Mouse (Mus musculus): ENCODE data around the gene Xaf1. TPM values are rescaled to one million over a fixed set of nuclear protein-coding genes. Genes with fewer than 3 reads are reported as not detected.

Gene Xaf1
- polyA plus RNA-seq, 1 experiment from 2014 or later = 1.9 TPM

DNA sequence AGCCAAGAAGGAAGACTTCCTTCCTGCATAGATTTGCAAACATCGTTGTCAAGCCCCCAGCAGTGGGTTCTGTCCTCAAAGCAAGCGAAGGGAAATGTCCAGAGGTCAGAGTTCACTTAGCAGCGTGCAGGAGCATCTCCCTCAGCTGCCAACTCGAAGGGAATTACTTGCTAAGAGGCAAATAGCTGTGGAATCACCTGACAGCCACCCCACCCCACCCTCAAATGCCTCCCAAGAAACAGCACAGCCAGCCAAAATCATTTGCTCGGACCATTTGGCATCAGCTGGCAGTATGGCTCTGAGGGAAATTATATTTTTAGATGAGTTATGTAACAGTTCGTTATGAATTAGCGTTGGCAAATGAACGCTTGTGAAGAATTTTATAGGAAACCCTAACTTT, 47.6 kb downstream of the Xaf1 start:
- Histone ChIP-seq H3K9ac (no peak overlapping the region), H3K4me3 (no peak overlapping the region), H3K27ac (no peak overlapping the region), H3K27me3 (replicated peaks) (no peaks in the 10 kb centered on the region), H3K4me2 (replicated peaks) (no peak overlapping the region), H3K4me1 (no peaks in the 10 kb centered on the region), H3K9me3 (no peaks in the 10 kb centered on the region), H3K36me3 (no peaks in the 10 kb centered on the region)
- ATAC-seq (ENCODE audit: low FRiP score, low read depth) = no peak
- WGBS = 63% methylated on average over 8 of the region's 8 CpGs

DNA sequence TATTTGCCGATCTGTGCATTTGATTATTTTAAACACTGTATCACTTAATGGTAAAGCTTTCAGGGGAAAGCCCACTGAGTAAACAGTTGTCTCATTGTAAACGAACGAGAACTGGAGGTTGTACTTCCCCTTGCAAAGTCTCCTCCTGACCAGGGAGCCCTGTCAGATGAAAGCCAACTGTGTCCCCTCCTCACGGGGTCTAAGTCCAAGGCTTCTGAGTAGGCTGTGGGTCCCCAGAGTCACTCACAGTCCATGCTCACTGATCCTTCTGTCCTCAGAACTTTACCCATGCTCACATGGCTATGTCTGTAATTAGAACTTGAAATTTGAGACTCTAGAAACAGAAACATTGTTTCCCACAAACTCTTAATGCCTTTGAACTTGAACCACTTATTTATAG, 48.2 kb downstream of the Xaf1 start:
- Histone ChIP-seq H3K4me2 (replicated peaks) (no peak overlapping the region), H3K27me3 (replicated peaks) (no peaks in the 10 kb centered on the region), H3K36me3 (no peaks in the 10 kb centered on the region), H3K4me1 (no peaks in the 10 kb centered on the region), H3K4me3 (no peak overlapping the region), H3K9me3 (no peaks in the 10 kb centered on the region), H3K9ac (no peak overlapping the region), H3K27ac (no peak overlapping the region)
- 80% methylated on average over 4 of the region's 4 CpGs for WGBS
- ATAC-seq (ENCODE audit: low FRiP score, low read depth) = no peak

DNA sequence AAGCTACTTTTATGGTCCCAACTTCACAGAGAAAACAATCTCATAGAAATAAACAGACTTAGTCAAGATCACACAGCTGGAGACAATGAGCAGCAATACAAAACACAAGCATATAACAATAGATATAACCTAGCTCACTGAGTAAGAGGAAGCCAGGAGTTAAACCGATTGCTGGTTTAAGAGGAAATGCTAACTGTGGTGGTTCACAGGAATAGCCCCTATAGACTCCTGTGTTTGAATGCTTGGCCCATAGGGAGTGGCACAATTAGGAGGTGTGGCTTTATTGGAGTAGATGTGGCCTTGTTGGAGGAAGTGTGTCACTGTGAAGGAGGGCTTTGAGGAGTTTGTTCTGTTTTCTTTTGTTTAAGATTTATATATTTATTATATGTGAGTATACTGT, 50.8 kb downstream of the Xaf1 start:
- Histone ChIP-seq H3K4me2 (replicated peaks) (no peak overlapping the region), H3K9ac (no peak overlapping the region), H3K4me1 (no peaks in the 10 kb centered on the region), H3K27ac (no peak overlapping the region), H3K9me3 (no peaks in the 10 kb centered on the region), H3K36me3 (no peaks in the 10 kb centered on the region), H3K27me3 (replicated peaks) (no peaks in the 10 kb centered on the region), H3K4me3 (no peak overlapping the region)
- WGBS = 34% methylated on average over 1 of the region's 1 CpGs
- no peak for ATAC-seq (ENCODE audit: low FRiP score, low read depth)

DNA sequence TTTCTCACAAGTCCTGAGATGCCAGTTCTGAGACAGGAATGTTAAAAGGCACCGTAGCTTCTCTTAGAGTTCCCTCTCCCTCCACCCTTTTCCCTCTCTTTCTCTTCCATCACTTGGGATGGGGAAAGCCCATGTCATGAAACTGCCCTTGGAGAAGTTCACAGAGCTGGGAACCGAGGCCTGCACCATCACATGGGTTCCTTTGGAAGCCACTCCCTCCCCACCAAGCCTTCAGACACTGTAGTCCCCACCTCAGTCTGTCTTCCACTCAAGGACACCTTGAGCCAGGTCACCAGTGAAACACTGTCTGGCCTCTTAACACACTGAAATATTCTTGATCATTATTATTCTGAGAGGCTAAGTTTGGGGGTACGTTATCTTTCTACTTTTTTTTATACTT, 51.8 kb downstream of the Xaf1 start:
- no peak overlapping the region for H3K4me3 ChIP-seq
- WGBS = 83% methylated on average over 3 of the region's 3 CpGs
- no peak overlapping the region for H3K27ac ChIP-seq
- H3K36me3 ChIP-seq = no peaks in the 10 kb centered on the region
- no peak overlapping the region for H3K9ac ChIP-seq
- H3K4me1 ChIP-seq = no peaks in the 10 kb centered on the region
- H3K27me3 ChIP-seq (replicated peaks) = no peaks in the 10 kb centered on the region
- ATAC-seq (ENCODE audit: low FRiP score, low read depth) = no peak
- H3K4me2 ChIP-seq (replicated peaks) = no peak overlapping the region
- H3K9me3 ChIP-seq = no peaks in the 10 kb centered on the region

DNA sequence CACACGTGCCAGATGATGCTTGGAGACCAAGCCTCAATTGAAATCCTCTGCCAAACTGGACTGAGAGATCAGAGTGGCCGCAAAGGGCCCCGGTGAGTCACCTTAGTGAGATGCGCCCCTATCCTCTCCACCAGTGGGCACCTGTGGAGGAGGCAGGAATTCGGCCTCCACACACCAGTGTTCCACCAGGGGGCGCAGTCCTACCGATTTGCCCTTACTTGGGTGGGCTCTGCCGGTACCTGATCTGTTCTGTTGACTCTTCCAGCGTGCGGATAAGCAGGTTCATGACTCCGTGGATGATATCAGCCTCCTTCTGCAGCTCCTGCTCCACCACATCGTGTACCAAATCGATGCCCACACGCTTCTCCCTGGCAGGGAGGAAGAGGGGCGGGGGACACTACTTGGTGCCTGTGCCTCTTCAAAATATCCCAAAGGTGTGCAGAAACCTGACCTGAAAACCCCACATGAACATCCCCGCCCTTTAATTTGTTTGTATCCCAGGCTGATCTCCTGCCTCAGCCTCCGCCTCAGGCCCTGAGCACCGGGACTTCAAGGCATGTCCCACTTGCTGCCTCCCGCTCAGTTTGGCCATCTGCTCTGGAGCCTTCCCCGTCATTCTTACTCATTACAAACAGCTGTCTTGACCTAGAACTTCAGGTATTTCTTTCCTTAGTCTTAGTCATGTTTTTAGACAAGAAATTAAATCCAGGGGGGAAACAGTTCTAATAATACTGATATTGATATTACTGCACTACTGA, 53.7 kb downstream of the Xaf1 start:
- H3K4me2 ChIP-seq (replicated peaks) = peak overlapping the region; percentile 47
- H3K9me3 ChIP-seq = no peaks in the 10 kb centered on the region
- H3K27ac ChIP-seq = no peak overlapping the region
- no peaks in the 10 kb centered on the region for H3K4me1 ChIP-seq
- no peaks in the 10 kb centered on the region for H3K27me3 ChIP-seq (replicated peaks)
- WGBS = 25% methylated on average over 20 of the region's 20 CpGs
- H3K9ac ChIP-seq = no peak overlapping the region
- no peaks in the 10 kb centered on the region for H3K36me3 ChIP-seq
- ATAC-seq (ENCODE audit: low FRiP score, low read depth) = no peak
- H3K4me3 ChIP-seq = no peak overlapping the region

DNA sequence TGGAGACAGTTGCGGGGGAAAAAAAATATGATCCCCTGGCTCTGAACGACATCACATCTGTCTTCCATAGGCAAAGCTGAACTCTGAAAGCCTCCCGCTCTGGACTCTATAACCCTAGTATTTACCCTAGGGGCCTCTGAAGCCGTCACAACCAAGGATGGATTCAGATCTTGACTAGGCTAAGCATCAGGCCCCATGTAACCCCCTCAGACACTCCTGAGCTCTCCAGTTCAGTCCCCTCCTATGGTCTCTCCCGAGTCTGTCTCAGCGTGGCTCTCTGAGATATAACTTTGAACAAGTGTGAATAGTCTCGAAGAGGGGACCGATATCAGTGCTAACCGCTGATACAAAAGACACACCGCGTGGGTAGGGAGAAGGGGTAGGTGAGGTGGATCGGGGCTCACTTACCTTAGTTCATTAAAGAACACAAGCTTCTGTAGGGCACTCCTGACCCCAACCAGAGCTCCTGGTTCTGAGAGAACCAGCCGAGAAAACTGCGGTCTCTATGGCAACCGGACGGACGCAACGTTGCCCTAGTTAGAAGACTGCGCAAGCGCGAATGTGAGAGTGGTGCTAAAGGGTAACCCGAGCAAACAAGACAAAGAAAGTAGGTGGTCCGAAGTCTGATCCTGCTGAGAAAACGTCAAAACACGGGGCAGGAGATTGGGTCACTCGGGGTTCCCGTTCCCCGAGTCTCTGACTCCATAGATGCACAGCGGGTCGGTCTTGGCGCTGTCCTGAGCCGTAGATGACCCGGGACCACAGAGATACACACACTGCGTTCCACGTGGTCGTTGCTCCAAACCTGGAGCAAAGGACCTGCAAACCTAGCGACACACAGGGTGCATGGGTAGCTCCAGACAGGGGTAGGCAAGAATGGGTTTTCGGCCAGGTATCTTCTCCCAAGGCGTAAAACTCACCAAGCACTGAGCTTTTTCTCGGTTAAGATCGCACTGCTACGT, 60.2 kb downstream of the Xaf1 start:
- WGBS = 11% methylated on average over 42 of the region's 42 CpGs
- peak; percentile 92 for ATAC-seq (ENCODE audit: low FRiP score, low read depth)
- Histone ChIP-seq H3K36me3 (no peaks in the 10 kb centered on the region), H3K9ac (peak overlapping the region; percentile 60), H3K27ac (no peak overlapping the region), H3K4me3 (peak overlapping the region; percentile 45), H3K27me3 (replicated peaks) (0 out of 2 replicates have a peak, but pooled peaks cover 3% of the 10 kb centered on the region), H3K9me3 (no peaks in the 10 kb centered on the region), H3K4me1 (peaks cover 5% of the 10 kb centered on the region; the same call in 1 of the 2 replicates), H3K4me2 (replicated peaks) (peak overlapping the region; percentile 77)

DNA sequence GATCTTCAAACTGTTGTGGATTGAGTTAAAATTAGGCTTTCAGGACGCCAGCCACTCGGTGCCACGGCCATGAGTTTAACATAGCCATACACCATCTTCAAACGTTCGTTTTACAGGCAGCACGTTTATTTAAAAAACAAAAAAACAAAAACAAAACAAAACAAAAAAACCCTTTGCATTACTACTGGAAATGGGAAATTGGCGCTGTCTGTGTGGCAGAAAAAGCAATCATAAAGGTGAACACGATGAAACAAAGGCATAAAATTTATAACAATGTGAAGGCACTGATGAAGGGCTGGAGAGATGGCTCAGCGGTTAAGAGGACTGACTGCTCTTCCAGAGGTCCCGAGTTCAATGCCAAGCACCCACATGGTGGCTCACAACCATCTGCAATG, 60.9 kb downstream of the Xaf1 start, which contains the start of gene Tekt1:
Tekt1 (minus strand) TSS at position 96 of the 395 bp plus-strand sequence.
- H3K4me3 ChIP-seq = peak within 1 kb of the TSS; percentile 45
- H3K27ac ChIP-seq = no peak within 1 kb of the TSS
- H3K27me3 ChIP-seq (replicated peaks) = 0 out of 2 replicates have a peak, but pooled peaks cover 3% of the 10 kb centered on the region
- WGBS = 35% methylated on average over 10 of the region's 10 CpGs
- peak within 1 kb of the TSS; percentile 60 for H3K9ac ChIP-seq
- H3K4me1 ChIP-seq = peaks cover 5% of the 10 kb centered on the region; the same call in 1 of the 2 replicates
- peak within 1 kb of the TSS; percentile 77 for H3K4me2 ChIP-seq (replicated peaks)
- no peaks in the 10 kb centered on the region for H3K36me3 ChIP-seq
- H3K9me3 ChIP-seq = no peaks in the 10 kb centered on the region
- no peak; the same call in 1 of the 2 replicates for ATAC-seq (ENCODE audit: low FRiP score, low read depth)

Other genes with a start within 250 kb of the Xaf1 start
- gene Pitpnm3, start 165.9 kb upstream of the Xaf1 start, polyA plus RNA-seq (2016; fragmentation: Nextera tagmentation; extraction: Ambion mirVana) = 0.50 and 0.60 TPM in 2 replicates
- gene Gm43951, start 94.8 kb upstream of the Xaf1 start, polyA plus RNA-seq (2016; fragmentation: Nextera tagmentation; extraction: Ambion mirVana) = 0.74 and 1.3 TPM in 2 replicates
- 18.3 and 25.0 TPM in 2 replicates for gene 4933427D14Rik, start 94.2 kb upstream of the Xaf1 start, polyA plus RNA-seq (2016; fragmentation: Nextera tagmentation; extraction: Ambion mirVana)
- gene Txndc17, start 94.1 kb upstream of the Xaf1 start, polyA plus RNA-seq (2016; fragmentation: Nextera tagmentation; extraction: Ambion mirVana) = 160 and 164 TPM in 2 replicates
- gene Med31, start 86.0 kb upstream of the Xaf1 start, polyA plus RNA-seq (2016; fragmentation: Nextera tagmentation; extraction: Ambion mirVana) = 54.7 and 56.5 TPM in 2 replicates
- 0.35 and 0.42 TPM in 2 replicates for gene Slc13a5, start 34.4 kb upstream of the Xaf1 start, polyA plus RNA-seq (2016; fragmentation: Nextera tagmentation; extraction: Ambion mirVana)
- not detected in 2 replicates for gene Fbxo39, start 12.8 kb downstream of the Xaf1 start, polyA plus RNA-seq (2016; fragmentation: Nextera tagmentation; extraction: Ambion mirVana)
- 4.5 and 5.3 TPM in 2 replicates for gene Tekt1, start 60.8 kb downstream of the Xaf1 start, polyA plus RNA-seq (2016; fragmentation: Nextera tagmentation; extraction: Ambion mirVana)
- gene Smtnl2, start 110.1 kb downstream of the Xaf1 start, polyA plus RNA-seq (2016; fragmentation: Nextera tagmentation; extraction: Ambion mirVana) = 15.0 and 15.7 TPM in 2 replicates
- not detected in 2 replicates for gene Ggt6, start 133.9 kb downstream of the Xaf1 start, polyA plus RNA-seq (2016; fragmentation: Nextera tagmentation; extraction: Ambion mirVana)
- 105 and 111 TPM in 2 replicates for gene Mybbp1a, start 139.7 kb downstream of the Xaf1 start, polyA plus RNA-seq (2016; fragmentation: Nextera tagmentation; extraction: Ambion mirVana)
- gene Spns2, start 188.3 kb downstream of the Xaf1 start, polyA plus RNA-seq (2016; fragmentation: Nextera tagmentation; extraction: Ambion mirVana) = 10.1 and 13.0 TPM in 2 replicates
- gene Spns3, start 248.9 kb downstream of the Xaf1 start, polyA plus RNA-seq (2016; fragmentation: Nextera tagmentation; extraction: Ambion mirVana) = 0.22 TPM in 1 of 2 replicates, not detected in the other

Data from neural tube, embryonic 12.5 days (tissue).